Mouse (Mus musculus) embryonic stem cell, embryonic (primary cell): ENCODE results near the gene Gm17577.
"Not testable (repeated sequence)": the region's sequence is repeated elsewhere in the genome, so short reads cannot be mapped to it uniquely, and the experiment has no call there.

Experiments used
- CTCF ChIA-PET, 4 experiments: fragments of 300-600 bp in 2 of 4; fragments of 350-600 bp in 2 of 4; sonication (Branson Sonifier 250); formaldehyde crosslinking; loops; one replicate each; lab custom pipeline; 2022; ENCODE audit warnings: inconsistent platforms in 2 of 4; lab: Charles Lee
- POLR2A ChIA-PET, 4 experiments: fragments of 300-600 bp in 2 of 4; fragments of 350-600 bp in 2 of 4; sonication (Branson Sonifier 250); formaldehyde crosslinking; loops; one replicate each; lab custom pipeline; 2022; ENCODE audit warnings: antibody characterized with exemption in 4 of 4, inconsistent platforms in 1 of 4; lab: Charles Lee

Gene Gm17577

DNA sequence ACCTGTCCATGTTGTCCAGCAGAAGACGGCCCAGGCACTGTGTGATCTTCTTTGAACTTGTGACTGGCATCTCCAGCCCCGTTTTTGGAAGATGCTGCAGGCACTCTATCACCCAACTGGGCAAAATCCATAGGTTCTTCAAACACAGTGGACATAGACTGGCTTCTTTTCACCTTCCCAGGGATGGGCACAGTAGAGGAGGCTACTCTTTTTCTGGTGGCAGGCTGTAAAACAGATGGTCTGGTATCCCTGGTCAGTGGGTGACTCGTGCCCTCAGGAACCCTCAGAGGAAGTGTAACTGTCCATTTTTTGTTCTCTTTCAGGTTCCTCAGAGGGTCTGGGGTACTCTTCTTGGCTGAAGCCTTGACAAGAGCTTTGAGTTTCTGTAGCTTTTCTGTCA lies at the start of gene Gm17577:
TSS of gene Gm17577 (minus strand) at position 101 of the 400 bp plus-strand sequence.
- CTCF ChIA-PET = not testable (repeated sequence)

DNA sequence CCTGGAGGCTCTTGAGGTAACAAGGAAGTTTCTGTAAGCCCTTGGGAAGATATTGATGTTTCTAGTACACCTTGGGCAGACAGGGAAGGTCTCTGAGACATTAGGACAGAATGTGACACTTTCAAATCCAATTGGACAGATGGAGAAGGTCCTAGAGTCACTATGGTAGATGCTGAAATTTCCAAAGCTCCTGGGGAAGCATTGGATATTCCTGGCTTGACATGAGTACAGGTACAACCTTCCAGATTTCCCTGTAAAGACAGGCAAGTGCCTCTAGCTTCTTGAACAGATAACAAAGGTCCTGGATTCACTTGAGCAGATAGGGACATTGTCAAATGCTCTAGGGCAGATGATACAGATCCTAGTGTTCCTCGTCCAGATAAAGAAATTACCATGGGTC lies 24.3 kb downstream of the Gm17577 start, which contains the start of gene Srsx:
TSS of gene Srsx (minus strand) at position 101 of the 400 bp plus-strand sequence.
- POLR2A ChIA-PET, CTCF ChIA-PET: not testable (repeated sequence)

More for the DNA sequence above, at the start of gene Gm17577:
- POLR2A ChIA-PET = not testable (repeated sequence)
